Mouse (Mus musculus) adrenal gland, adult (tissue): ENCODE measurements at regions not wholly inside any gene's neighbourhood (a gene's known extent, or its start where the extent isn't known, plus 50 kb on each side); places are given as distances from the start of the nearest gene placed in this dataset.

Experiments
- DNase-seq, 2 experiments: peaks; one replicate each; pipeline ENCODE4 v3.0.0; 2022 to 2023; ENCODE audit warnings: low spot score in 1 of 2; ENCODE audit not compliant: inconsistent age in 2 of 2

DNA sequence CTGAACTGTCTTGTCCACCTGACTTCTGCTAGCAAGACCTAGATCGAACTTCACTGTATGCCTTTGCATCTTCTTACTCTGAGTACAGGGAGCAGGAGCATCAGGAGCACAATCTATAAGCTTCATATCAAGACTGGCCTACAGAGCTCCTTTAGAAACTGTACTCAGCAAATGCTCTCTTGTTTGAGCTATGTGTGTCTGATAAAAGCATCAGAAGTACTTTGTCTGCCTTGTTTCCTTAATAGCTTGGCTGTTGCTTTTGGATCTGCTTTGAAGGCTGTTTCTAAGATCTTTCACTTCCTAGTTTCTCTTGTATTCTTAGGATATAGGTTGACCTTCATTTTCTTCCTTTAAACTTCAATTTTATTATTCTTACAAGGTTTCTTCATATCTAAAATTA lies 175.3 kb upstream of the Cypt12 start:
- DNase-seq: no peak

GRCm38 (mm10) chr3:17779152-17779551 lies 169.1 kb upstream of the Cypt12 start:
- no peak for DNase-seq

GRCm38 (mm10) chr3:17784076-17784475 lies 164.1 kb upstream of the Cypt12 start:
- DNase-seq: no peak

DNA sequence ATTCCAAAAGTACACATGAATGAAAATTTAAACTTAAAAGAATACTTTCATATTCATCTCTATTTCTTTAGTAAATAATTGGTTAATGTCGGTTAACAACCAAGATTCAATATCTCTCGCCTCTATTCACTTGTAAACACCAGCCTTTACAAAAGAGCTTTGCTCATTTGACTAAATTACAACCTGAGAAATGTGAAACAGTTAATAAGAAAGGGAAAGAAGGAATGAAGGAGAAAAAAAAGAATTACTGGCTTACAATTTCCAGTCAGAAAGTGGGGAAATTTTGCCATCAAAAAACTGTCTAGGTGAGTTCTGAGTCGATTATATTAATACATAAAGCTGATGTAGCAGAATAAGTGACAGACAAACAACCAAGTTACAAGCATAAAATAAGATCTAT lies 163.6 kb upstream of the Cypt12 start:
- DNase-seq: no peak

GRCm38 (mm10) chr3:17785106-17786022 lies 162.8 kb upstream of the Cypt12 start:
- DNase-seq: no peak

DNA sequence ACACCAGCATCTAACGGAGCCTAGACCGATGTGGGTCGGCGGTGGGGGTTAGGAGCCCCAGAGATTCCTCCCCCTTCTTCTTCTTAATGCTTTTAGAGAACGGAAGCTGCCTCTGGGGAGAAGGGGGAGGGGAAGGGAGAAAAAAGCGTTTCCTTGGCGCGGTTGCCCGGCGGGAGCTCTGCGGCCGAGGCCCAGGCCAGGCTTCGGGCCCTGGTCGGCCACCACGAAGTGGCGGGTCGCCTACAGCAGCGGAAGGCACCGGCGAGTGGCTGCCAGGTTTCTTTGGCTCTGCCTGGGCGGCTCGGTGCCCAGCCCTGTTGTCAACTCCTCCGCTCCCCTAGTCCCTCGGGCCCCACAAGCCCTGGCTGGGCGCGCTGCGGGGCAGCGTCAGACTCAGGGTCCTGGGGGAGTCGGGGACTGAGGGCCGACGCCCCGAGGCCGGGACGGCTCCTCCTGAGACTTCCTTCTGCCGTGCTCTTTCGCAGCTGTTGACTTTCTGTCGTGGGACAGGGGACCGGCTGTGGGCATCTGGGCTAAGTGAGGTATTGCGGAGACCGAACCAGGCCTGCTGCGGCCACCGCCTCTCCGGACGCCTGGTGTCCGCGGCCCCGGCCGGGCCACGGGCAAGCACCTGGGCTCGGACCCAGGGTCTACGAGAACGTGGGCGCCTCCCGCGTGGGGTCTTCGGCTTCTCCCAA lies 162.0 kb upstream of the Cypt12 start:
- peak in 1 of 2 experiments; percentile 30 for DNase-seq

- DNase-seq: peak in 1 of 2 experiments; percentile 17
Measured at GRCm38 (mm10) chr3:17786721-17787442, 161.3 kb upstream of the Cypt12 start.

DNA sequence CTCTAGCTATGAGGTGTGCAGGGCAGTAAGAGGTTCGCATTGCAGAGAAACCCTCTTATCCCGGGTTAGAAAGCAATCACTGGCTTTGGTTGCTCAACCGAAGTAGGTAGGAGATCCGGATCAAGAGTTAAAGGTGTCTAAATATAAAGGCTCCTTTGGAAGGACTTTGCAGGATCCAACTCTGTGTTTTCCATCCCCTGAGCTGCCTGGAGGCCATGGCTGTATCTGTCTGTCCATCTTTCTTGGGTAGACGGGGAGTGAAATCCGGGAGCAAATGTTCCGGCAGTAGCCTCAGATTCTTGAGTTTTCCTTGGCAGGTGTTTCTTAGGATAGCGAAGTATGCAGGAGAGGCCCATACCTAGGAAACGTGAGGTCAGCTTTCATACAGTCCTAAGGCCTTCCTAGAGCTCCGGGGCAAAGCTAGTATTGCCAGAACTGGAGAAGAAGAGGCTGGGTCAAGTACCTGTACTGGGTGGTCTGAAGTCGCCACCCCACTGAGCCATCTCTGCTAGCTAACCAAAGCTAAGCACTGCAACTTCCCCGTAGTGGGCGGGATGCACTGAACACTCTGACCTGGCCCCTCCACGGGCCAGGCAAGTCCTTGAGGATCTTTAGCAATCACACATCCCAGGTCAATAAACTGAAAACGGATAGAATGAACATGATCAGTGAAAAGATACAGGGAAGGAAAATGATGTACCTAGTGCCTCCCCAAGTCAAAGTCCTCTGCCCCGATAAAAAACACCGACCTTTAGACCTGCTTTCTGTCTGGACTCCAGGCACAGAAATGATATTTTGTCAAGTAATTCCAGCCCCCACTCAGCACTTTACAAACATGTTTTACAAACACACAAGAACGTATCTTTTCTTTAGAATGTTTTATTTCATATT lies 160.5 kb upstream of the Cypt12 start:
- peak in 1 of 2 experiments; percentile 17 for DNase-seq

DNA sequence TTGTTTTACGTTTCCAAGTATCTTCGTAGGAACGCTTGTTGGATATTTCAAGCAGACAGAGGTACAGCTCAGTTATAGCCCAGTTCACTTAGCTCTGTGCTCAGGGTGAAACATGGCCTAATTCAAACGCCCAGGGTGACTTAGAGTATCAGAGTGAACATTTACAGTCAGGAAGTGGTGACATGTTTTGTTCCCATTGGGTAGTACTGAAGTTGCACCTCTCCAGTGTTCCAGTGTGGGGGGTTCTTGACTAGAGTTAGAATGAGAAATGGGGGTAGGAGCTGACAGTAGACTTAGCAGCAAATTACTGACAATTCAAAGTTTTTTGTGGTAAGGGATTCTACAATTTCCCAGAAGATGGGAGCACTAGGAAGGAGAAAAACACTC lies 159.9 kb upstream of the Cypt12 start:
- no peak for DNase-seq

DNA sequence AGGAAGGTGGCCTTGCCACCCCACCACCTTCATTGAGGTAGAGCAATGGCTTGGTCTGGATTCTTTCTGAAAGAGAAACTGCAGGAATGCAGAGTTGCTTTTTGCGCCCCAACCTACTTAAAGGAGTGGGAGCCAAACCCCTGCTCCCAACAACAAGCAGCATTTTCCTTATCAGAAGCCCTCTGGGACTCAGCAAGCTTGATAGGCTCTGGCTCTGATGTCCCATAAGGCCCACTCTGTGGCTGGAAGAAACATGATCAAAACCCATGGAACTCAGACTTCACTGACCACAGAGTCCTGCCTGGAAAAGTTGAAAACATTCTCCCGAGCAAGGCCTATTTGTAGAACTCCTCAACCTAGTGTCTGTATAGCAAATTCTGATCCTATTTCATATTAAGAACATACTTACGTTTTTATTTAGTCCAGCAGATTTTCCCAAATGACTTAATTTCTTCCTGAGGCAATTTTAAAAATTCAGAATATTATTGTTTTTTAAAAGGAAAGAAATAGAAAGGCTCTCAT lies 159.4 kb upstream of the Cypt12 start:
- no peak for DNase-seq

DNA sequence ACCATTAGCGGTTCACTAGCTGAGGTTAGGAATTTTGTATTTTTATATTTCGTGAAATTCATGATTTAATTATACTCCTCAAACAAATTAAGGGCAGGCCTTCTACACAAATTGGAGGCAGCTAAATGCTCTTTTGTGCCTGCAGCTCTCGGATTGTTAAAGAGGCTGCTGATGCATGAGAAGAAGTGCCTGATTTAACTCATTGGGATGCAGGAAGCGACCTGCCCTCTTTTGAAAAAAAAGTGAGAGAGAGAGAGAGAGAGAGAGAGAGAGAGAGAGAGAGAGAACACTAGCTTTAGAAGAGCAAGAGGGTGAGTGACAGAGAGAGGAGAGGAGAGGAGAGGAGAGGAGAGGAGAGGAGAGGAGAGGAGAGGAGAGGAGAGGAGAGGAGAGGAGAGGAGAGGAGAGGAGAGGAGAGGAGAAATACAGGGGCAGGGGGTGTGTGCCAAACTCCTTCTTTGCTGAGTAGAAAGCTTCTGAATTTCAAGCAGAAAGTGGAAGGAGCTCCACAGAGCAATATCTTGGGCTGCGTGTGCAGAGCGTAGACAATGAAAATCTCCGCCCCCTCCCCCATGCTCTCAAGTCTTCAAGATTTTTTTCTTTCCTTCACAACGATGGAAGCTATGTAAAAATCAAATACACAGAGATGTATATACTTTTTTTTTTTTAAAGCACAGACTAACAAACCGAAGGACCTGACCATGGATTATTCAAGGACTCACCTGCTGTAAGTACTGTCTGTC lies 158.6 kb upstream of the Cypt12 start:
- no peak for DNase-seq

- DNase-seq: no peak
Measured at GRCm38 (mm10) chr3:17790331-17790730, 157.9 kb upstream of the Cypt12 start.

DNA sequence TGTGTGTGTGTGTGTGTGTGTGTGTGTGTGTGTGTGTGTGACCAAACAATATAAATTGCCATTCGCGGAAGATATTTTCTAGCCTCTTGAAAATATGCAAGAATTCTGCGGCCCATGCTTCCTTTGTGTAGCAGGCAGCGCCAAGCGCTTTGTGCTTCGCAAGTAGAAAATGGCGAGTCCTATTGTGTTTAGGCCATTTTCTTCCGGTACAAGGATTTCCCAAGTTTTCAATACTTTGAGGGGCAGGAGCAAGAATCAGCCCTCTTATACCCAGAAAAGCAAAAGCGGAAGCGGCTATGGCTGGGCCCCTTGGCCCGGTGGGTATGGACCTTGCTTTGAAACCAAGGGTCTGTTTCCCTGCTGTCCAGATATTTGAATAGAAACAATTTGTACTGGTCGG lies 157.4 kb upstream of the Cypt12 start:
- no peak for DNase-seq

DNA sequence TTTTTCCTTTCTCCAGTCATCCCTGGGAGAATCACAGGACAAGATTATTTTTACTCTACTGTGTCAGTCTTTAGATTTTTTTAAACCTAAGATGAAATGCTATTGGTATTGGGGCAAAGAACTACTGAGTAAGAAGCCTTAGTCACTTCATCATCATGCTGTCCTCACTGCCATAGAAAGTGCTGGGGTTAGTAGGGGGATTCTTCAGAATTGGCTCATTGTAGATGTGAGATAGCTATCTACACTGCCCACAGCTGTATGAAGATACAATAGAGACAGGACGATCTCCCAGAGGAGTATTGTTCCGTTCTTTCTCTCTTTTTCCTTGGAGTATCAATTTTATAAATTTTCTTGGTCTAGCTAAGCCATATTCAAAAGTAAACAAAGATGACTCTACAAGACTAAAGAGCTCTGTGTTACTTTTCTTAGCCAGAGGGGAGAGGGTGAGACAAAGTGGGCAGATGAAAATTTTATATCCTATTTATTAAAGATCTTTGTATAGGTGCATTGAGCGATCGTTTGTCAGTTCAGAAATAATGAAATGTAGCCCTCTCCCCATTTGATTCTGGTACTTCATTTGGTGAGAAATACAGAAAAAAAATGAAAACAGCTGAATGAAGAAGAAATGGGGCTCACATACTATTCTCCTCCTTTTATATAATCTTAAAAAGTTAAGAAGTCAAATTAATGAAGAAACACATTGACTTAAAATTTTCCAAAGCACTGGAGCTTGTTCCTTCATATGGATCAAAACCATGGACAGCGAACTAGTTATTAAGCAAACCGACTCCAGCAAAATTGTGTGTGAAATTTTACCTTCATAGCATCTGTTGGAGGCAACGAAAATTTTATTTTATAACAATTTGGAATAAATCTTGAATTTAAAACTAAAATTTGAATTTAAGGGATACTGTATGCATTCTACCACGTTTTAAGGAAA lies 156.6 kb upstream of the Cypt12 start:
- no peak for DNase-seq

- no peak for DNase-seq
Measured at GRCm38 (mm10) chr3:17792537-17793039, 155.6 kb upstream of the Cypt12 start.

- DNase-seq: no peak
Measured at GRCm38 (mm10) chr3:17793646-17794250, 154.5 kb upstream of the Cypt12 start.

- DNase-seq: no peak
Measured at GRCm38 (mm10) chr3:17794251-17795061, 153.8 kb upstream of the Cypt12 start.
